Mouse (Mus musculus): ENCODE measurements around the gene Prkcq. TPM values are rescaled to one million over a fixed set of nuclear protein-coding genes. Genes with fewer than 3 reads are reported as not detected.

Prkcq gene
- polyA plus RNA-seq, 1 experiment from 2014 or later = 5.9 TPM

DNA sequence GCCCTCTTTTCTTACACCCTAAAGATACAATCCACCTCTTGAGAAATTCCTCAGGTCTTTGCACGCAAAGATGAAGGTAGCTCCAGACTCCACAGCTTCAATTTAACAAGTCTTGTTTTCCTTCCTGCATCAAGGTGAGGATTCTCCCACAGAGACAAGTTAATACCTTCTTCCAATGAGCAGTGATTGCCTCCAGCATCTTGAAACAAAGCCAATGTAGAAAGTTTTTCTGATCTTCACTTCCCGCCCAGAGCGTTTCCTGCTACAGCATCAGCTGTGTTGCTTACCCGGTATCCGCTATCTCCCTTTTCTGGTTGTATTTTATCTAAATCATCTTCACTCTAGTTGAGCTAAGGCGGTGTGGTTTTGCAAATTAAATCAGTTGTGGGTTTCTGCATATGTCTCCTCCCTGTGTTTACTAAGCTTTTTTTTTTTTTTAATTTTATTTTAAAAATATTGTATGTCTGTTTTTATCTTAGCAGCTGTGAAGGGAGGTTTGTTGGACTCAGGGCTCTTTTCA is 21.3 kb downstream of the Prkcq start:
- Histone ChIP-seq H3K27ac (ENCODE audit: low read length) (peak overlapping the region; percentile 20; the same call in 1 of the 2 replicates), H3K9me3 (replicated peaks; ENCODE audit: control insufficient read depth, low read length) (no peaks in the 10 kb centered on the region), H3K9ac (ENCODE audit: low read length) (no peak overlapping the region), H3K4me1 (ENCODE audit: control insufficient read depth, insufficient read depth, low read length) (no peaks in the 10 kb centered on the region), H3K27me3 (ENCODE audit: control insufficient read depth, insufficient read depth, low read length) (no peaks in the 10 kb centered on the region), H3K4me2 (ENCODE audit: low read depth, low read length) (peak overlapping the region; percentile 40), H3K36me3 (ENCODE audit: control insufficient read depth, insufficient read depth) (no peaks in the 10 kb centered on the region), H3K4me3 (ENCODE audit: low read length) (peak overlapping the region; percentile 11; the same call in 1 of the 2 replicates)
- no peak for ATAC-seq (replicated peaks; ENCODE audit: extremely low read depth, insufficient read depth, low FRiP score)
- 60% methylated on average over 6 of the region's 6 CpGs for WGBS

GRCm38 (mm10) chr2:11194732-11195340 is 22.9 kb downstream of the Prkcq start:
- ATAC-seq (replicated peaks; ENCODE audit: extremely low read depth, insufficient read depth, low FRiP score) = peak; percentile 49

GRCm38 (mm10) chr2:11196071-11196470 is 24.2 kb downstream of the Prkcq start:
- ATAC-seq (replicated peaks; ENCODE audit: extremely low read depth, insufficient read depth, low FRiP score) = no peak
- Histone ChIP-seq H3K4me3 (ENCODE audit: low read length) (no peak overlapping the region), H3K4me2 (ENCODE audit: low read depth, low read length) (no peak overlapping the region), H3K4me1 (ENCODE audit: control insufficient read depth, insufficient read depth, low read length) (no peaks in the 10 kb centered on the region), H3K27ac (ENCODE audit: low read length) (no peak overlapping the region), H3K9ac (ENCODE audit: low read length) (no peak overlapping the region), H3K27me3 (ENCODE audit: control insufficient read depth, insufficient read depth, low read length) (no peaks in the 10 kb centered on the region), H3K36me3 (ENCODE audit: control insufficient read depth, insufficient read depth) (no peaks in the 10 kb centered on the region), H3K9me3 (replicated peaks; ENCODE audit: control insufficient read depth, low read length) (no peaks in the 10 kb centered on the region)
- WGBS = 71% methylated on average over 2 of the region's 2 CpGs

More at GRCm38 (mm10) chr2:11194732-11195340, 22.9 kb downstream of the Prkcq start:
- Histone ChIP-seq H3K36me3 (ENCODE audit: control insufficient read depth, insufficient read depth) (no peaks in the 10 kb centered on the region), H3K4me1 (ENCODE audit: control insufficient read depth, insufficient read depth, low read length) (no peaks in the 10 kb centered on the region), H3K9ac (ENCODE audit: low read length) (no peak overlapping the region), H3K27me3 (ENCODE audit: control insufficient read depth, insufficient read depth, low read length) (no peaks in the 10 kb centered on the region), H3K9me3 (replicated peaks; ENCODE audit: control insufficient read depth, low read length) (no peaks in the 10 kb centered on the region), H3K4me2 (ENCODE audit: low read depth, low read length) (no peak overlapping the region), H3K27ac (ENCODE audit: low read length) (peak overlapping the region; percentile 33; the same call in 1 of the 2 replicates), H3K4me3 (ENCODE audit: low read length) (no peak overlapping the region)
- WGBS = 66% methylated on average over 5 of the region's 5 CpGs

- 71% methylated on average over 5 of the region's 5 CpGs for WGBS
- no peak overlapping the region for H3K4me3 ChIP-seq (ENCODE audit: low read length)
- no peak overlapping the region for H3K9ac ChIP-seq (ENCODE audit: low read length)
Observed at GRCm38 (mm10) chr2:11196952-11197559, 25.1 kb downstream of the Prkcq start.

DNA sequence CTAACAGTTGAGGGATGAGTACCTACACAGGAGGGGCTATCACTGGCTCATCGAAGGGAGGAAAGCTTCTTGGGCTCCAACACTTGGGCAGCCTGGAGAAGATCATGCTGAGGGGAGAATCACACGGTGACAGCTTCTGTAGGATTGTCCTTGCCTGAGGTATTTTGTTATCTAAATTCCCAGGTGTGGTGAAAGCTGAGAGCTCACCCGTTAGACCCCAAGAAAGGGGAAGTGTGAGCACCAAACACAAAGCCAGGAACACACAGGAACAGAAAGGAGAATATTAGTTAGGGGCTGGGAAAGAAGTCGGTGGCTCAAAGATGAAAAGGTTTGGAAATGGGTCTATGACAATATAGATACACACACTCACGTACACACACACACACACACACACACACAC is 27.7 kb downstream of the Prkcq start:
- Histone ChIP-seq H3K36me3 (ENCODE audit: control insufficient read depth, insufficient read depth) (no peaks in the 10 kb centered on the region), H3K9ac (ENCODE audit: low read length) (no peak overlapping the region), H3K27me3 (ENCODE audit: control insufficient read depth, insufficient read depth, low read length) (no peaks in the 10 kb centered on the region), H3K9me3 (replicated peaks; ENCODE audit: control insufficient read depth, low read length) (no peaks in the 10 kb centered on the region), H3K4me2 (ENCODE audit: low read depth, low read length) (no peak overlapping the region), H3K4me3 (ENCODE audit: low read length) (no peak overlapping the region), H3K27ac (ENCODE audit: low read length) (no peak overlapping the region), H3K4me1 (ENCODE audit: control insufficient read depth, insufficient read depth, low read length) (no peaks in the 10 kb centered on the region)
- WGBS = 50% methylated on average over 5 of the region's 5 CpGs
- no peak for ATAC-seq (replicated peaks; ENCODE audit: extremely low read depth, insufficient read depth, low FRiP score)

More at GRCm38 (mm10) chr2:11196952-11197559, 25.1 kb downstream of the Prkcq start:
- Histone ChIP-seq H3K27me3 (ENCODE audit: control insufficient read depth, insufficient read depth, low read length) (no peaks in the 10 kb centered on the region), H3K27ac (ENCODE audit: low read length) (no peak overlapping the region), H3K9me3 (replicated peaks; ENCODE audit: control insufficient read depth, low read length) (no peaks in the 10 kb centered on the region), H3K4me2 (ENCODE audit: low read depth, low read length) (no peak overlapping the region), H3K36me3 (ENCODE audit: control insufficient read depth, insufficient read depth) (no peaks in the 10 kb centered on the region), H3K4me1 (ENCODE audit: control insufficient read depth, insufficient read depth, low read length) (no peaks in the 10 kb centered on the region)
- no peak for ATAC-seq (replicated peaks; ENCODE audit: extremely low read depth, insufficient read depth, low FRiP score)

DNA sequence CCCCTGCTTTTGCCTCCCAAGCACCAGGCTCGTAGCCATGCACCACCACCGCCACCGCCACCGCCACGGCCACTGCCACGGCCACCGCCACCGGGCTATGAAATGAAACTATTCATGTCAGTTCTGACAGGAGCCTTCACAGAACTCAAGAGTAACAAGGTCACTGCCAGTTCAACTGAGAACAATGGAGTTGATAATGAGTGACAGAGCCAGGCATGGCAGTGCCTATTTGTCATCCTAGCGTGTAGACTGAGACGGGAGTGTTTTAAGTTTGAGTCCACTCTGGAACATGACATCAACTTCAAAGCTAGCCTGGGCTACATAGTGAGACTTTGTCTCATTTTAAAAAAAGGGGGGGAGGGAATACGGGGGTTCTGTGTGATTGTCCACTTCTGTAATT is 30.9 kb downstream of the Prkcq start:
- H3K4me2 ChIP-seq (ENCODE audit: low read depth, low read length) = no peak overlapping the region
- no peaks in the 10 kb centered on the region for H3K4me1 ChIP-seq (ENCODE audit: control insufficient read depth, insufficient read depth, low read length)
- 74% methylated on average over 11 of the region's 11 CpGs for whole genome bisulfite sequencing
- 0 out of 2 replicates have a peak overlapping the region, but pooled peaks have one; percentile 16 for H3K27ac ChIP-seq (ENCODE audit: low read length)
- no peak overlapping the region for H3K4me3 ChIP-seq (ENCODE audit: low read length)
- H3K9me3 ChIP-seq (replicated peaks; ENCODE audit: control insufficient read depth, low read length) = no peaks in the 10 kb centered on the region
- no peaks in the 10 kb centered on the region for H3K36me3 ChIP-seq (ENCODE audit: control insufficient read depth, insufficient read depth)
- no peak overlapping the region for H3K9ac ChIP-seq (ENCODE audit: low read length)
- no peaks in the 10 kb centered on the region for H3K27me3 ChIP-seq (ENCODE audit: control insufficient read depth, insufficient read depth, low read length)
- no peak for ATAC-seq (replicated peaks; ENCODE audit: extremely low read depth, insufficient read depth, low FRiP score)

GRCm38 (mm10) chr2:11203261-11203660 is 31.4 kb downstream of the Prkcq start:
- Histone ChIP-seq H3K4me1 (ENCODE audit: control insufficient read depth, insufficient read depth, low read length) (no peaks in the 10 kb centered on the region), H3K9me3 (replicated peaks; ENCODE audit: control insufficient read depth, low read length) (no peaks in the 10 kb centered on the region), H3K27me3 (ENCODE audit: control insufficient read depth, insufficient read depth, low read length) (no peaks in the 10 kb centered on the region), H3K9ac (ENCODE audit: low read length) (no peak overlapping the region), H3K36me3 (ENCODE audit: control insufficient read depth, insufficient read depth) (no peaks in the 10 kb centered on the region), H3K27ac (ENCODE audit: low read length) (peak overlapping the region; percentile 78; the same call in 1 of the 2 replicates), H3K4me2 (ENCODE audit: low read depth, low read length) (no peak overlapping the region), H3K4me3 (ENCODE audit: low read length) (no peak overlapping the region)
- no peak for ATAC-seq (replicated peaks; ENCODE audit: extremely low read depth, insufficient read depth, low FRiP score)
- 62% methylated on average over 5 of the region's 5 CpGs for WGBS

GRCm38 (mm10) chr2:11204232-11204631 is 32.3 kb downstream of the Prkcq start:
- Histone ChIP-seq H3K36me3 (ENCODE audit: control insufficient read depth, insufficient read depth) (no peaks in the 10 kb centered on the region), H3K9ac (ENCODE audit: low read length) (no peak overlapping the region), H3K4me3 (ENCODE audit: low read length) (no peak overlapping the region), H3K9me3 (replicated peaks; ENCODE audit: control insufficient read depth, low read length) (no peaks in the 10 kb centered on the region), H3K4me2 (ENCODE audit: low read depth, low read length) (no peak overlapping the region), H3K27me3 (ENCODE audit: control insufficient read depth, insufficient read depth, low read length) (no peaks in the 10 kb centered on the region), H3K4me1 (ENCODE audit: control insufficient read depth, insufficient read depth, low read length) (no peaks in the 10 kb centered on the region), H3K27ac (ENCODE audit: low read length) (peak overlapping the region; percentile 78)
- 56% methylated on average over 5 of the region's 5 CpGs for WGBS
- peak; percentile 42 for ATAC-seq (replicated peaks; ENCODE audit: extremely low read depth, insufficient read depth, low FRiP score)

- H3K9me3 ChIP-seq (replicated peaks; ENCODE audit: control insufficient read depth, low read length) = no peaks in the 10 kb centered on the region
- no peak overlapping the region for H3K4me3 ChIP-seq (ENCODE audit: low read length)
- H3K36me3 ChIP-seq (ENCODE audit: control insufficient read depth, insufficient read depth) = no peaks in the 10 kb centered on the region
- no peaks in the 10 kb centered on the region for H3K4me1 ChIP-seq (ENCODE audit: control insufficient read depth, insufficient read depth, low read length)
- no peak for ATAC-seq (replicated peaks; ENCODE audit: extremely low read depth, insufficient read depth, low FRiP score)
- no peak overlapping the region for H3K4me2 ChIP-seq (ENCODE audit: low read depth, low read length)
- H3K27me3 ChIP-seq (ENCODE audit: control insufficient read depth, insufficient read depth, low read length) = no peaks in the 10 kb centered on the region
- H3K27ac ChIP-seq (ENCODE audit: low read length) = no peak overlapping the region
- WGBS = 74% methylated on average over 9 of the region's 9 CpGs
- no peak overlapping the region for H3K9ac ChIP-seq (ENCODE audit: low read length)
Observed at GRCm38 (mm10) chr2:11204961-11205360, 33.1 kb downstream of the Prkcq start.
